Mouse (Mus musculus) ovary, postnatal 36 days (tissue): ENCODE results near the gene Fastk.

ENCODE experiments used
- DNase-seq: peaks from one replicate; pipeline ENCODE4 v3.0.0; 2022; ENCODE audit warnings: low spot score, mixed read lengths

The Fastk gene

DNA sequence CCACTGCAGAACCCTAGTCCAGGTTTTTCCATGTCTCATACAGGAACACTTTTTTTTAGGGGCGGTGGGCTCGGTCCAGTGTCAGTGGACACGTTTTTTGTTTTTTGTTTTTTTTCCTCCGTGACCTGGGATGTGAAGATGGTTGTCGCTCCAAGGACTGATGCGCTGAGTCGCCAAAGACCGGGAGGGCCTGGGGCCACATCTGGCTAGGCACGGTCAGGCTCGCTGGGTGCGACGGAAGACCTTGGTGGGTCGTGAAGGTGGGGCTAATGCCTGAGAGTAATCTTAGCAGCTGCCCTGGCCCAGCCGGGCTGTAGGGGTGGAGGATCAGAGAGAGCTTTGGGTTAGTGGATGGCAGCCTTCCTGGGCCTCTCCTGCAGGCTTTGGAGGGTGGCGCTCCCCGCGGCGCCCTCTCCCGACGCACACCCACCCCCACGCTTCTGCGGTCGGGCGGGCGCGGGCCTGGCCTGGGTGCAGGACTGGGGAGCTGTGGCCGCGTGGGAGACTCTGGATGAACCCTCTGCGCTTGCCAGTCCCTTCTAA lies 7.7 kb upstream of the Fastk start:
- DNase-seq: peak; percentile 56

DNA sequence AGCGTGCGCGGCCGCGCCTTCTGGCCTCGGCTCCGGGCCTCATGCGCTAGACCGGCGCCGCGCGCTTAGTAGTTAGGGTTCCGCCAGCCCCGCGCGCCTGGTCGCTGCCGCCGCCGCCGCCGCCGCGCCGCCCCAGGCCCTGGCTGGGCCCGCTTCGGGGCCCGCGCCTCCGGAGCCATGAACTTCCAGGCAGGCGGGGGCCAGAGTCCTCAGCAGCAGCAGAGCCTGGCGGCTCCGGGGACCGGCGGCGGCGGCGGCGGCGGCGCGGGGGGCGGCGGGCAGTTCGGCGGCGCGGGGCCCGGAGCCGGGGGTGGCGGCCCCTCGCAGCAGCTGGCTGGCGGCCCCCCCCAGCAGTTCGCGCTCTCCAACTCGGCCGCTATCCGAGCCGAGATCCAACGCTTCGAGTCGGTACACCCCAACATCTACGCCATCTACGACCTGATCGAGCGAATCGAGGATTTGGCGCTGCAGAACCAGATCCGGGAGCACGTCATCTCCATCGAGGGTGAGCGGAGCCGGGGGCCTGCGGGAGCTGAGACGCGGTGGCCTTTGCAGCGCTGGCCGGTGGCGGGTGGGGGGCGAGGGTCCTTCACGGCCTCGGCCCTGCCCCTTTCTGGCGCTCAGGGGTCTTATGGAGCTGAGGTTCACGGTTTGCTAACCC lies 7.1 kb upstream of the Fastk start, which contains the start of gene Agap3:
Gene Agap3 (plus strand): TSS at position 148 of the 661 bp plus-strand sequence.
- peak; percentile 45 for DNase-seq

DNA sequence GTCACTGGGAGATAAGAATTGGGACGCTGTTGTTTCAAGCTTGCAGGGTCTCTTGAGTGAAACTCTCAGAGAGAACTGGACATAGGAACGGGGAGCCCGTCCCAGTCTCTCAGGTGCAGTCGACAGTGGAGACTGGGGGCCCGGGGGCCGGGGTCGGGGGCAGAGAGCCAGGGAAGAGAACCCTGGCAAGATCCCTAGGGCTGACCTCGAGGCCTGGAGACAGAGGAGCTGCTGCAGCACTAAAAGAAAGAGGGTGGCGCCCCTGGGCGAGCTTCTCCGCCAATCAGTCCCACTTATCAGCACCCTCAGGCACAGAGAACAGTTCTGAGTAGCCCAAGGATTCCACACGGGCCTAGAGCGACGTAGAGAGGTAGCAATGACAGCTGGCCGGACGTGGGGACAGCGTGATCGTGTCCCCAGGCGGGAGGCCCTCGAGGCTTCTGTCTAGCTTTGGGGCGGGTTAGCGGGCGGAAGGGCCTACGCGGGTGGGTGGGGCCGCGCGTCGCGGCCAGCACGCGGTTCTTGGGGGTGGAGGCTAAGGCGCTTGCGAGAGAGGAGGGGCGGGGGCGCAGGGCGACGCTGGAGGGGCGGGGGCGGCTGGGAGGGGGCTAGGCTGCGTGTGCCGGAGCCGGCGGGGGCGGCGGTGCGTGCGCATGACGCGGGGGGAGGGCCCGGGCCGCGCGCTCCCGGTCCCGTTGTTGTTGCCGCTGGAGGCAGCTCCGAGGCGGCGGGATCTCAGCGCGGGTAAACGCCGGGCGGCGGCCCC lies 6.4 kb upstream of the Fastk start:
- DNase-seq: peak; percentile 91

DNA sequence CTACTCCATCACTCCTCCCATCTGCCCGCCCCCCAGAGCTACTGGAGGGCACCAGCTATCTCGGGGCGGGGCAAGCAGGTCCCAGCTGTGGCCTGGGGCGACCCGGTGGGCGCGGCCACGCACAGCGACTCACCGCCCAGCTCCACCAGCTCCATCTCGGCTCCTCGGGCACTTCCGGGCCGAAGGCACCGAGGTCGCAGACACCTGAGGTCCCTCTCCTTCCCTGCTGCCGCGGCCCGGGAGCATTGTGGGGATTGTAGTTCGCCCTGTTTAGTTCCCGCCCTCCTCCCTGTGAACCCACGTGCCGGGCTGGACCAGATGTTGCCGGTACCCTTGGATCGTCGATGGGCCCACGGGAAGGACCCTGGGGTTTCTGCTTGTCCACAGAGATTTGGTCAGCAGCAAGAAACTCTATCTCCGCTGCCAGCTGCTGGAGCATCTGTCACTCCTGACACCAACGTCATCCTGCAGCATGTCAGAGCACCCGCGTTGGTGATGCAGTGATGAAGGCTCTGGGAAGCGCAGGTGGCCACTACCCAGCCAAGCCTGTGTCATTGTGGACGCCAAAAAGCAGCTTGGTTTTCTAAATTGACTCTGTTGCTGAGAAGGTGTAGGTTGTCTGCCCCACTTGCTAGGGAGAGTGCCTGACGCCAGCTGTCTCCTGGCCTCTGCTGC lies 2.7 kb upstream of the Fastk start, which contains the start of gene Tmub1:
Gene Tmub1 (minus strand): TSS at position 231 of the 675 bp plus-strand sequence.
- DNase-seq: peak; percentile 81

DNA sequence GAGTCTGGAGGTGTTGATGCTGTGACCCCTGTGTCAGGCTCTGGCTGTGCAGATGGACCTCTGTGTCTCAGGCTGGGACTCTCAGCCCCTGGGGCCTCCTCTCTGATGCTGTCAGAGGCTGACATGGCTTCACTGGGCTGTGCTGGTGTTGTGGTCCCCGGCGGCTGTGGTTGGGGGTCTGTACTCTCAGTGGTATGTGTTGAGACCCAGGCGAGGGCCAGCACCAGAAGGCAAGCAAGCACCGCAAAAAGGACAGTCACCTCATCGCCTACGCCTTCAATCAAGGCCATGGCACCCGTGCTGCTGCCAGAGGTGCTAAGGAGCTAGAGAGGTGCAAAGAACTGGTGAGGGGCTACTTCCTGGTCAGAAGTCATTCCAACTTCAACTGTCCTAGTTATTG lies 1.5 kb upstream of the Fastk start:
- DNase-seq: no peak

DNA sequence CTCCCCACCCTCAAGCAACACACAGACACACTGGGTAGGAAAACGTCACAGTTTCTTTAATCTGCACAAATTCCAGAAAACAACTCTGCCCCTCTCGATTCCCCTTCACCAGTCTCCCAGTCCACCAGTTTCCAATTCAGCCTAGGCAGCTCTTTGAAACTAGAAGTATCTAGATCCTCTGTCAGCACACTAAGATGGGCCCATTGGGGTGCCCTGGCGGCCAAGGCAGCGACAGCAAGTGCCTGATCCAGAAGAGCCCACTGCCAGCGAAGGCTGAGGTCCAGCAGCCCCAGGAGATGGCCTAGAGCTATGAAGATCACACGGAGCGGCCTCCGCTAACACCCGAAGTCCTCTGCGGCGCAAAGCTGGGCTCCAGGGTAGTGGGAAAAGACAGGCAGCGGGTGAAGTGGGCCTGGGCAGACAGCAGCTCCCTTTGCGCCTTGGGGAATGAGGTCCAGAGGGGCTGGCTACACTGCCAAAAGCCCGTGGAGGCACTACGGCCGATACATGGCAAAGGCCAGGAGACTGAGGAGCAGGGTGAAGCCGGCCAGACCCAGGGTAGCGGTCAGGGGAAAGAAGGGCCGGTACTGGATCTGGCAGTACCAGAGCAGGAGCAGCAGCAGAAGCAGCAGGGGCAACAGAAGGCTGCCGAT lies 467 bp upstream of the Fastk start:
- no peak for DNase-seq

DNA sequence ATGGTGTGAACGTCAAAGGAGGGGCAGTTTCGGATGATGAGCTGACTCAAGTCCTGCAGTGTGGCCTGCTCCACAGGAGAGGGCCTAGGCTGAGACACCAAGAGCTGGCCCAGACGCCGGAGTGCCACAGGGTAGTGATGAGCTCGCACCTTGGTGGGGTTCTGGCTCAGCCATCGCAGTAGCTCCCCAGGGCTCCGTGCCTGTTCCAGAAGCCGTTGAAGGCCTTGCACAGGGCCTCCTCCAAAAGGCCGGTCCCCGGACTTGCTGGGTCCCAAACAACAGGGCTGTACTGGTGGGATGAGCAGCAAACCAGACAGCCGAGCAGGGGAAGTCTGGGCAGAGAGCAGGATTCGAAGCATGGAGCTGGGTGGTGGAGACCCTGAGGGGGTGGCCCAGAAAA lies 1.2 kb downstream of the Fastk start:
- DNase-seq: no peak

DNA sequence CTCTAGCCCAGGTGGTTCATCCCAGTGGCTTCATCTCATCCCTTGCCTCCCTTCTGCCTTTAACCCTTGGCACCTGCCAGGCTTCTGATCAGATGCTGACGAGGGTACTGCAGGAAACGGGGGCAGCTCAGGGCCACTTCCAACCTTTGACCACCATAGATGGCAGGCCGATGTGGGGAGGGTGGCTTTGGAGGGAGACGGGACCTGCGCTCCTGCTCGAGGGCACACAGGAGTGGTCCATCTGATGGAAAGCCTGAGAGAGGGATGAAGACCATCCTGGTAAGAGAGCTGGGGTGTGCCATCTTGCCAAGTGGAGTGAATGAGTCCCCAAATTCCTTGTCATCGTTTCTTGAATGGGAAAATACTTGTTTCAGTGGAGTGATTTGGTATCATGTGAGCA lies 1.9 kb downstream of the Fastk start:
- no peak for DNase-seq

DNA sequence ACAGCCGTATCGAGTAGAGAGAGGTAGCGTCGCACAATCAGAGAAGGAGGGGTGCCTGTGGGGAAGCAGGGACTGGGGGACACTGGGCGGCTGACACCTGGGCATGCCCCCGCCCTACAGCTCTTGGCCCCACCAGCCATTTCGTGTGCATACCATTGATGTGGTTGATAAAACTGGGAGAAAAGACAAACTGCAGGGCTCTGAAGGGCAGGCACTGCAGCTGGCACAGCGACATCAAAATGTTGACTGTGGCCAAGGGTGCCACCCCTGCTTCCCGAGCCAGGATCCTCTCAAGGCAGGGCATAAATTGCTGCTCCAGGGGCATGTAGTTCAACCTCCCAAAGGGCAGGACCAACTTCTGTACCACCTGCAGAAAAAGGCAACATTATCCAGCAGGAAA lies 3.1 kb downstream of the Fastk start:
- no peak for DNase-seq

DNA sequence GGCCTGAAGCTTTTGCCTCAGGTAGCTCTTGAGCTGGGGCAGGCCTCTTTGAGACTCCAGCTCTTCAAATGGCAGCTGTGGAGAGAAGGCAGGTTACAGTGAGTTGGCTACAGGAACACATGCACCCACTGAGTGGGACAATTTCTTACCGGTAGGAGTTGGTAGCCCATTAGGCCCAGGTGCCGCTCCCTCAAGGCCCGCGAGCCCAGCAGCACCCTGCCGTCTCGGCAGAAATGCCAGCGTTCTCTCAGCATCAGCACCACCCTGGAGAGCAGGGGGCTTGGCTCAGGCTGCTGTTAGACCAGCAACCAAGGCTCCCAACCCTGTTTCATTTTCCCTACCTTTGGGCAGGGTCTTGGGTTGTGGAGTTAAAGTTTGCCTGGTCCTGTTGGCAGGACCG lies 3.9 kb downstream of the Fastk start:
- no peak for DNase-seq

DNA sequence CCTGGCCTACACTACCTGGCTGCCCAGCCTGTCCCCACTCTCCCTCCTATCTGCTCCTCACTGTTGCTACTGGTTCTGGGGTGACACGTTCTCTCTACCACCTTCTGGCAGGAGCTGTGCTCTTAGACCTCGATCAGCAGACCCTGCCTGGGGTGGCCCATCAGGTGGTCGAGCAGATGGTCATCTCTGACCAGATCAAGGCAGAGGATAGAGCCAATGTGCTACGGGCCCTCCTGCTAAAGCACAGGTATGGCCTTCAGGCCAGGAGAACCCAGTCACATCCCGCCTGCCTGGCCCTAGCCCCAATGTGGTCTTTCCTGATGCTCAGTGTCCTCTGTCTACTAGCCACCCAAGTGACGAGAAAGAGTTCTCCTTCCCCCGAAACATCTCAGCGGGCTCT lies 11.1 kb downstream of the Fastk start:
- DNase-seq: no peak

DNA sequence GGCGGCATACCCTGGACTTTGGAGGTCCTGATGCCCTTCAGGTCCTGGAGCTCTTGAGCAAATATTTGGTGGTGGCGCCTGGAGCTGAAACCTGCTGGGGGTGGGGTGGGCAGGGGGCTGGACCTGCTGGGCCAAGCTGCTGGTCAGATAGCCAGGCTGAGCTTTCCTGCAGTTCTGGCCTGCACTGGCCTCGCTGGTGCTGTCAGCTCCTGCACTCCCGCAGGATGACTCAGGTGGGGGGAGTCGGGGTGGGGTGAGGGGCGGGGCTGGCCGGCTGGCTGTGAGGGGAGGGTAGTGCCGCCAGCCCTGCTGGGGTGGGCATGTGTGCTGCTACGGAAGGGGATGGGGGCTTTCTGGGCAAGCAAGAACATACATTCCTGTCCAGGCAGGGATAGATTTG lies 16.5 kb downstream of the Fastk start:
- no peak for DNase-seq

DNA sequence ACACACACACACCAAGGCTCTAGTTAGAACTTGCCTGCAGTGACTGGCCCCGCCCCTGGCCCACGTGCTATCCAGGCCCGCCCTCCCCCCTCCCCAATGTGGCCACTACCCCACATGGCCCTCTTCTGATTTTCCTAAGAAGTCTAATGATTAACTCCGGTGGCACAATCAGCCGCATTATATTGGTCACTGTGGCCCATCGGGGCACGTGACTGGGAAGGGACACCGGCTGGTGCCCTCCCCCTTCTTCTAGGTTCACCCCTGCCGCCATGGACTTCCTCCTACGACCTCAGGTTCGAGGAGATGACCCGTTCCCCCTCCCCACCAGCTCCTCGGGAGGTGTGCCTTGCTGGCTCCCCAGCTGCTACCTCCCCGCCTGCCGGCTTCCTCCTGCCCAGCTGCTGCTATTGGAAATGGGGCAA lies 17.1 kb downstream of the Fastk start:
- no peak for DNase-seq

DNA sequence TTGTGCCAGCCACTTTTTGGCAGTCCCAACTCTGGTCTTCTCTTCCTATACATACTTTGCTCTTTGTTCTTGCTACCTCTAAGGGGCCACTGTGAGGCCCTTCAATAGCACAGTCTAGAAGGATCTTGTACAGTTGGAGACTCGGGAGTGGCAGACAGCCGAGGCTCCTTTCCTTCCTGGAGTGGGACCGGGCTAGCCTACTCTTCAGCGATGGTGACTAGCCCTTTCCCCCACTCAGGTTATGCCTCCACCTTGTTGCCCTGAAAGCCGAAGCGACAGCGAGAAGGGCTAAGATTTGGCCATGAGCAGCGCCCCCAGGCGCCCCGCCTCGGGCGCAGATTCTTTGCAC lies 17.8 kb downstream of the Fastk start:
- no peak for DNase-seq

DNA sequence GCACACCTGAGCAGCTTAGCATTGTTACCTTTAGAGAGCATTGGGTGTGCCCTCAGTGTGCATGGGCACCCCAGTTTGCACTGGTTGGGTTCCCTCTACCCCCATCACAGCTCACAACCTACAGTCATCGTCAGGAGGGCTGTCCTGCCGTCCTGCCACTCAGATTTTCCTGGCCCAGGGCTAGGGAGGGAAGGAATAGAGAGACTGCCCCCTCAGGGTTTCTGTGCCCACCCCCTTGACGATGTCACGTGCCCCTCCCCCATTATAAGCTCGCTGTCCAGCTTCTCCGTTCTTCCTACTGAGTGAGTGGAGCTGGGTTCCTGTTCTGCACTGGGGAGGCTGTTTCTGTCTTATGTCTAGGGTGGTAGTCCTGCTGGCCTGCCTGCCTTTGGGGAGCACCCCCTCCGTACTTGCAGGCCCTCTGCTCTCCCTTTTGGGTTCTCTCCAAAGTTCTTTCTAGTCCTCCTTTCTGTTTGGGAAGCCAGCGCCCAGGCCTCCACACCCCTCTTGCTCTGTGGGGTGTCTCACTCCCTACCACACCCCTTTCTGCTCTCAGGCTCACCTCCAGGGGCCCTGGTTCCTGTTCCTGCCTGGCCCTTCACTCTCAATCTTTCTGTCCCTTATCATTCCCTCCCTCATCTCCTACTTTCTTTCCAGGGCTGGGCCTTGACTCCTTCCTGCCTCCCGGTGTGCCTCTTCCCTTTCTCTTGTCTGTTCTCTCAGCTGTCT lies 18.4 kb downstream of the Fastk start:
- no peak for DNase-seq

DNA sequence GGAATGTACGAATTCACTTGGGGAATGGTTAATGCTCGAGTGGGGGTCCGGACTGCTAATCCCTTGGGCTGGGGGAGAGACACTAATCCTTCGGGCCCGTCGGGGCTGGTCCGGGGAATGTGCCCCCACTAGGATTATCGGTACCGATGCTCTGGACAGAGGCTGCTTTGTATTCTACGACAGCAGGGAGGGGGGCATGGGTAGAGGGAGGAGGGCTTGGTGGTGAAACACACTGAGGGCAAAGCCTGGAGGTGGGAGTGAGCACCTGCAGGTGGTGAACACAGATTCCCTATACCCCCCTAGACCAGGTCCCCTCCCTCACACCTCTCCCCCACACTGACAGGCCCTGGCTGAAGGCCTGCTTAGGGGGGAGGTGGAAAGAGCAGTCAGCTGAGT lies 19.1 kb downstream of the Fastk start:
- no peak for DNase-seq

DNA sequence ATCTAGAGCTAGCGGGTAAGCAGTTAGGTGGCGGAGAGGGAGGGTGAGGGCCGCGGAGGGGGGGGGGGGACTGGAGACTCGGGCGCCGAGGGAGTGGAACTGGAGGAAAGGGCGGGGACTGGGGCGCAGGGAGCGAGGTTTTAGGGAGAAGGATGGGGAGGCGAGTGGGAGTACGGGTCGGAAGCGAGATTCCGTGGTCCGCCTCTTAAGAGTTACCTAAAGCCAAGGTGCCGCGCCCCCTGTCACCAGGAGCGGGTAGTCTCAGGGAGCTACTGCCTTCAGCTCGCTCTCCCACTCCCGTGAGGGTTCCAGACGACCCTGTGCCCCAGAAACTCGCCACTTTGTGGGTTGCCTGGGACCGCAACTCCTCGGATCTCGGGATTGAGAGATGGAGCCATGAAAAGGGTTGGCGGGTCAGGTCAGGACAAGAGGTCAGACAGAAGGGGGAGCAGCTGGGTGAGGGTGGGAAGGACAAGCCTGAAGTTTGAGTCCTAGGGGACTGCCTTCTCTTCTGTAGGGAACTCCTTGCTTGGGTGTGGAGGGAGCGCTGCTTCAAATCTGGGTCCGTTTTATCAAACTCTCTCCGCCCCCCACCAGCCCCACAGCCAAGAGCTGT lies 19.6 kb downstream of the Fastk start:
- no peak for DNase-seq

DNA sequence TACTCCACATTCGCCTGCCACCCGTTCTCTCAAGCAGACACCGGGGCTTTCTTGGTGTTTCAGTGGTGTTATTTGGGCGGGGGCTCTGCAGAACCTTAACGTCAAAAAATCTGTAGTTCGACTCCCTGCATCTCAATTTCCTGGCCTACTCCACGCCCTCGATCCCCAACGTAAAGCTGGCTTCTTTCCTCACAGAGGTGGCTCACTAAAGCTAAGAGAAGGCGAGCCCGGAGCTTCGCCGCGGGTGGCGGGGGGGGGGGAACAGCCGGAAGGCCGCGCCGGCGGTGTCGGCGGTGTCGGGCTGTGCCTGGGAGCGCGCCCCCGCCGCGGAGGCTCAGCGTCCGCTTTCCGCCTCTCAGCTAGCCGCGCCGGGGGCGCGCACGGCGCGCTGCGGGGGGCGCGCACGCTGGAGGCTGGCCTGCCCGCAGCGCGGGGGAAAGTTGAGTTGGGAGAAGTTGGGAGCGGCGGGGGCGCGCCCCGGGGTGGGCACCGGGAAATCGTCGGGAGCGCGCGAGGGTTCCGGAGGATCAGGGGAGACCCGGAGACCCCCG lies 20.2 kb downstream of the Fastk start:
- DNase-seq: peak; percentile 90

DNA sequence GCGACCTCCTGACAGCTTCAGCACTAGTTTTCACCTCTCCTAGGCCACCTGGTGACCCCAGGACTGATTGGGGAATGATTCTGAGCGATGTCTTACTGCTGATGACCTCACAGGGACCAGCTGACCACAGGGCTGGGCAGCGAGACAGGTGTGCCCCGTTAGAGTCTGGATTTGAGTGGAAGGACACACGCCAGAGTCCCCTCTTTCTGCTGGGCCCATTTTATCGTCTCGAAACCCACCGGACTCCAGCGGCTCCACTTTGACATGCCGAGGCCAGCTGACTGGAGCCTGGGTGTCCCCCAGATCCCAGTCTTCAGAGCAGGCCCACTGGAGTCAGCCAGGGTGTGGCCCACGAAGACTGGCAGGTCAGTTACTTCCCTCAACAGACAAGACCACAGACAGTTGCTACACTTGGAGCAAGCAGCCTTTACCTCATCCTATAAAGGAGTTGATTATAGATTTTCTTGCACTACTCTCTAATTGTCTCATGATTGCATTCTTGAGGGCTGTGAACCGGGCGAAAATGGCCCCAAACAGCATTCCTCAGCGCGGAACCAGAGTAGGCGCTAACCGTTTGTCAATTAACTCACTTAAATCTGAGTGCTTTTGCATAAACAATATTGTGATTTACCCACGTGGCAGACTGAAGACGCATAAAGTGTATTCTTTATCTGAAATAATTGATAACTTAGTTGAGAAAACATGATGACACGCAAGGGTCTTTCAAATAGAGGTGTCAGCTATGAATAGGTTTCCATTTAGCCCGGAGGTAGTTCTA lies 20.9 kb downstream of the Fastk start:
- DNase-seq: no peak
